Mouse (Mus musculus) right cerebral cortex, postnatal 25 days (tissue): ENCODE results near the gene Prkar2b.
A peak's percentile ranks its signal among the peaks of the same experiment; 100 is the strongest.

Experiments used
- DNase-seq: peaks from one replicate; pipeline ENCODE4 v3.0.0; 2022

Prkar2b gene

GRCm38 (mm10) chr12:31964074-31964473 is 97.0 kb downstream of the Prkar2b start:
- no peak for DNase-seq

- no peak for DNase-seq
Measured at GRCm38 (mm10) chr12:31955843-31956242, 105.3 kb downstream of the Prkar2b start.

- DNase-seq: no peak
Measured at GRCm38 (mm10) chr12:31950659-31951031, 110.5 kb downstream of the Prkar2b start.

- peak; percentile 98 for DNase-seq
Measured at GRCm38 (mm10) chr12:31949759-31950658, 111.1 kb downstream of the Prkar2b start, which contains the start of gene Hbp1. Gene Hbp1, minus strand, starts transcription at chr12:31950535.

- DNase-seq: peak; percentile 90
Measured at GRCm38 (mm10) chr12:31949193-31949741, 111.8 kb downstream of the Prkar2b start.

- DNase-seq: no peak
Measured at GRCm38 (mm10) chr12:31948101-31949000, 112.7 kb downstream of the Prkar2b start.

GRCm38 (mm10) chr12:31947476-31947875 is 113.6 kb downstream of the Prkar2b start:
- DNase-seq: no peak

GRCm38 (mm10) chr12:31944405-31944804 is 116.7 kb downstream of the Prkar2b start:
- no peak for DNase-seq

GRCm38 (mm10) chr12:31943020-31943654 is 118.0 kb downstream of the Prkar2b start:
- no peak for DNase-seq

- DNase-seq: no peak
Measured at GRCm38 (mm10) chr12:31939026-31939425, 122.1 kb downstream of the Prkar2b start.

GRCm38 (mm10) chr12:31938391-31938997 is 122.6 kb downstream of the Prkar2b start:
- no peak for DNase-seq

- DNase-seq: no peak
Measured at GRCm38 (mm10) chr12:31937613-31938012, 123.5 kb downstream of the Prkar2b start.

- DNase-seq: no peak
Measured at GRCm38 (mm10) chr12:31936657-31937300, 124.3 kb downstream of the Prkar2b start.

- no peak for DNase-seq
Measured at GRCm38 (mm10) chr12:31931818-31932217, 129.3 kb downstream of the Prkar2b start.

- DNase-seq: no peak
Measured at GRCm38 (mm10) chr12:31928498-31928897, 132.6 kb downstream of the Prkar2b start.

- DNase-seq: peak; percentile 71
Measured at GRCm38 (mm10) chr12:31926661-31927061, 134.4 kb downstream of the Prkar2b start.

GRCm38 (mm10) chr12:31925343-31925742 is 135.8 kb downstream of the Prkar2b start:
- DNase-seq: no peak

GRCm38 (mm10) chr12:31924135-31924534 is 137.0 kb downstream of the Prkar2b start:
- DNase-seq: no peak

GRCm38 (mm10) chr12:31920464-31921405 is 140.4 kb downstream of the Prkar2b start:
- DNase-seq: no peak

GRCm38 (mm10) chr12:31917245-31917644 is 143.9 kb downstream of the Prkar2b start:
- DNase-seq: no peak

GRCm38 (mm10) chr12:31916691-31917090 is 144.4 kb downstream of the Prkar2b start:
- no peak for DNase-seq
